Mouse (Mus musculus): ENCODE measurements around the gene Rbm18.
A peak's percentile ranks its signal among the peaks of the same experiment; 100 is the strongest.
"Not testable (repeated sequence)": the region's sequence is repeated elsewhere in the genome, so short reads cannot be mapped to it uniquely, and the experiment has no call there.

Gene Rbm18

GRCm38 (mm10) chr2:36136300-36136941, at the start of gene Rbm18, which contains the start of gene Mrrf:
TSS of gene Rbm18 (minus strand) at chr2:36136773.
TSS of gene Mrrf (plus strand) at chr2:36136389.
- DNase-seq (ENCODE audit: low spot score): peak; percentile 94

GRCm38 (mm10) chr2:36184876-36185275, 48.3 kb upstream of the Rbm18 start:
- no peak for DNase-seq (ENCODE audit: low spot score)

GRCm38 (mm10) chr2:36184192-36184591, 47.6 kb upstream of the Rbm18 start:
- DNase-seq (ENCODE audit: low spot score): no peak

- DNase-seq (ENCODE audit: low spot score): no peak
These were observed 46.7 kb upstream of the Rbm18 start for GRCm38 (mm10) chr2:36183278-36183677.

DNA sequence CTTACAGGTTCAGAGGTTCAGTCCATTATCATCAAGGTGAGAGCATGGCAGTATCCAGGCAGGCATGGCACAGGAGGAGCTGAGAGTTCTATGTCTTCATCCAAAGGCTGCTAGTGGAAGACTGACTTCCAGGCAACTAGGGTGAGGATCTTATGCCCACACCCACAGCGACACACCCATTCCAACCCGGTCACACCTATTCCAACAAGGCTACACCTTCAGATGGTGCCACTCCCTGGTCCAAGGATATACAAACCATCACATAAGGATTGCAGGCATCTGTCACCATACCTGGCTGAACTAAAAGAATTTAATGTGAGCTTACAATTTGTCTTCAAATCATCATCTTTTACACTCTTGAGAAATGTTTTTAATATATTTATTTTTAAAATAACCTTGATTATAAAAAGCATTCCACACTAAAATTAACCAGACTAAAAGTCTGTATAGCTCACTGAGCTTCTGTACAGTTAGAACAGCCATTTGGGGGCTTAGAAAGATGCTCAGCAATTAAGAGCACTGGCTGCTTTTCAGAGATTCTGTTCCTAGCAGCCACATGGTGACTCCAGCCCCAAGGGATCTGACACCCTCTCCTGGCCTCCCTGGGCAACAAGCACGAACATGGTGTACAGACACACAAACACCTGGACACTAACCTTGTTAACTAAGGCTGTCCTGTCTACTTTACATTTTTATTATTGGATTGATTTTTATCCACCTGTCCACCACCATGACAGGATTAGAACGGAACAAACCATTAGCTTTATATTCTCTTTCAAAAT, 45.2 kb upstream of the Rbm18 start:
- DNase-seq (ENCODE audit: low spot score): not testable (repeated sequence)

GRCm38 (mm10) chr2:36179487-36179886, 42.9 kb upstream of the Rbm18 start:
- no peak for DNase-seq (ENCODE audit: low spot score)

DNA sequence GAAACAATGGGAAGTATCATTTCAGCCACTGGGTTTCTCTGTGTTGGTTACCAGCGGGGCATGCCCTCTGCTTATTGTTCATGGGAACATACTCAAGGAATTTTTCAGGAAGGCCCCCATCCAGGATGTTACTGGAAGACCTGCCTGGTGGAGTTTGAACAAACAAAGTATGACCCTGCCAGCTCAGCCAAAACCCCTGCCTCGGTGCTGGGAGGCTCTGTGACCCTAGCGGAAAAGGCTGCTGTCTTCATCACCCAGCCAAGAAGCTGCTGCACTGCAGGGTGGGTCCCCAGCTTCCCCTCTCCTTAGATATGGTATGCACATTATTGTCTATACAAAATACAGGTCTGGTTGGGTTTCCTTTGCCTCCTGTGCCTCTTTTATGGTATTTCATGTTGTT, 36.0 kb upstream of the Rbm18 start:
- DNase-seq (ENCODE audit: low spot score): no peak

DNA sequence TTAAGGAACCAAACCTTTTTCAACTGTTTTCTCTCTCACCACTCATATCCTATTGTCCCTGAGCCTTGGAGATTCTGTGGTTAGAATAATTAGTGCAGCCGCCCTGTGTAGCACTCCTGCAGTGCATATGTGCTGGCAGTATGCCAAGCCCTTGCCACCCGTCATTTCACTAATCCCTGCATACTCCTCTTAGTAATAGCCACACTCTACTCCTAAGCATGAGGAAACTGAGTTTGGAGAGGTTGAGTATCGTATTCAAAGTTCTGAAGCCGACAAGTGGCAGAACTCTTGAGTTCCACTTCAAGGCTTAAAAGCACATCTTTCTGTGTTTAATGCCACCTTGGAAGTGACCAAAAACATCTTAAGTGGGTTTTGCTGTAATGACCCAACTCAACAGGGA, 35.6 kb upstream of the Rbm18 start:
- DNase-seq (ENCODE audit: low spot score): no peak

- no peak for DNase-seq (ENCODE audit: low spot score)
These were observed 32.6 kb upstream of the Rbm18 start for GRCm38 (mm10) chr2:36169176-36169575.

- DNase-seq (ENCODE audit: low spot score): no peak
These were observed 31.5 kb upstream of the Rbm18 start for GRCm38 (mm10) chr2:36167990-36168618.

GRCm38 (mm10) chr2:36159336-36159735, 22.8 kb upstream of the Rbm18 start:
- no peak for DNase-seq (ENCODE audit: low spot score)

GRCm38 (mm10) chr2:36157461-36157860, 20.9 kb upstream of the Rbm18 start:
- DNase-seq (ENCODE audit: low spot score): no peak

- not testable (repeated sequence) for DNase-seq (ENCODE audit: low spot score)
These were observed 15.8 kb upstream of the Rbm18 start for GRCm38 (mm10) chr2:36152401-36152800.

DNA sequence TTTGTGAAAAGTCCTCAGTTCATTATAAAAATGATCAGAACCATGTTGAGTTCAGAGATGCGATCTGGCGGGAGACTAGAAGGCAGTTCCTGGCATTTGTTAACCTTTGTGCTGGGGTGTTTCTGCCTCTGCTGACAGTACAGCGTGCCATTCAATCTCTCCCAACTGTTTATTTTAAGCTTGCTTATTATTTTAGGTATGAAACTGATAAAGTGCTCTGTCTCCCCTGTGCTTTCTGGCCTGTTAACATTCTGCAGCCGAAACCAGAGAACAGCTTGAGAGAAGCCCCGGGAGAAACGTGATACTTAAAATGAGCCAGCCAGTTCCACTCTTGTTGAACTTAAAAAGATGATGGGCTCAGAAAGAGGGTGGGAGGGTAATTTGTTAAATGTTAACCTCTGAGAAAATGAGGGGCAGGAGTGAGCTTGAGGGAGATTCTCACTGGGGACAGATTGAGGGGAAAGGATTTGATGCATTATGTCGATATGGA, 12.3 kb upstream of the Rbm18 start:
- no peak for DNase-seq (ENCODE audit: low spot score)

- no peak for DNase-seq (ENCODE audit: low spot score)
These were observed 2.5 kb upstream of the Rbm18 start for GRCm38 (mm10) chr2:36139096-36139495.

DNA sequence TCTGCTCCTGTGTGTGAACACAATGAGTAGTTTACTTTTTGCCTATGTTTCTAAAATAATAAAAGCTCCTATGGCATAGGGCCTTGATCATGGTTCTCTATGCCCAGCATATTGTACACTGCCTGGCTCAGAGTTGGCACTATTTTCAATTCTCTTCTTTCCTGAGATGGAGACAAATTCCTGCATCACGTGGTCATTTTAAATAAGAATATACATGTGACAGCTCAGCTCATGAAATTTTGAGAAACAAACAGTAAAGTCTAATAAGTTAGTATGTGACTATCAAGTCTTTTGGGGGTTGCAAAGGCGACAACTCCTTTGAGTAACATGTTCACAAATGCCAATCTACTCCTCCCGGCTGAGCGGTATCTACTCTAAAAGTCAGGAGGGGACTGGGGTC, 686 bp downstream of the Rbm18 start:
- no peak for DNase-seq (ENCODE audit: low spot score)

DNA sequence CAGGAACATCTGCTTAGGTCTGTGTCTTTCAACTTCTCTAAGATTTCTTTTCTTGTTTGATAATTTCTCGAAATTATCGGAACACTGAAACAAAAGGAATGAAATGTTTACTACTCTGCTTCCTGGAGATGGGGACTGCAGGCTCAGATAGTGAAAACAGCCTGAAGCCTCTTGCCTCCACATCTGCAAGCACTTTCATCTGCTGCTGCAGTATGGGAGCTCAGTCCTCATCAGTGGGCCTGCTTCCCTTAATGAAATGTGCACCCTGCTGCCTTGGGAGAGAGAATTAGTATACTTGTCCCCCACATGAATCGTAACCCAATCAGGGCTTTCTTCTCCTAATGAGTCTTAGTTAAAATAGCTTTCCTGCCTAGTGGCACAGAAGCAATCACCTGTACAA, 7.5 kb downstream of the Rbm18 start:
- no peak for DNase-seq (ENCODE audit: low spot score)

GRCm38 (mm10) chr2:36127973-36128372, 8.6 kb downstream of the Rbm18 start:
- DNase-seq (ENCODE audit: low spot score): no peak

GRCm38 (mm10) chr2:36126795-36127429, 9.7 kb downstream of the Rbm18 start:
- no peak for DNase-seq (ENCODE audit: low spot score)

- DNase-seq (ENCODE audit: low spot score): no peak
These were observed 23.9 kb downstream of the Rbm18 start for GRCm38 (mm10) chr2:36112632-36113031.

DNA sequence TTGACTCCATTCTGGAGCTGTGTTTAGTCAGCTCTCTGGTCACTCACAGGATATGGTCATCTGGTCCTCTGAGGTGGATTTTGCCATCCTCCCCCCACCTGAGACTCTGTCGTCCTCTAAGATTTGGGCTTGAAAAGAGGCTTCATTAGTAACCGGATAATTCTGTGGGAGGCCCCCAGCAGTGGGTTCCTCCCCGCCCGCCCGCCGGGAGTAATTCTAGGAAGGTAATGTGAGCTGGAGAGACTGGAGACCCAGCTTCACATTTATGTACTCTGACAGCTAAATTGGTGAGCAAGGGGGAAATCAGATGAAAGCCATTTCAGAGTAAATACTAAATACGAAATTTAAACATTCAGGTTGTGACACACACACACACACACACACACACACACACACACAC, 28.0 kb downstream of the Rbm18 start:
- DNase-seq (ENCODE audit: low spot score): no peak

GRCm38 (mm10) chr2:36104956-36105741, 31.4 kb downstream of the Rbm18 start, which contains the start of gene Lhx6:
TSS of gene Lhx6 (minus strand) at chr2:36105408.
- DNase-seq (ENCODE audit: low spot score): peak; percentile 13

All from yolk sac, embryonic 10.5 days (tissue).